Mouse (Mus musculus) bone marrow, adult 2 months (tissue): ENCODE measurements around the gene Tnfrsf25.

ENCODE experiments used
- CTCF ChIP-seq: fragments of 200-500 bp; IDR thresholded peaks from 2 replicates; pipeline ENCODE4 v1.5.1; 2011; ENCODE audit warnings: low read length, control low read depth; ENCODE audit not compliant: control insufficient read depth, insufficient read depth
- POLR2A ChIP-seq: fragments of 200-500 bp; IDR thresholded peaks from 2 replicates; pipeline ENCODE4 v1.6.1; 2011; ENCODE audit warnings: low read depth, mild to moderate bottlenecking, control low read depth, low read length, borderline replicate concordance; ENCODE audit not compliant: control insufficient read depth

- TF ChIP-seq CTCF (no peak), POLR2A (no peak)
Measured at GRCm38 (mm10) chr4:152088133-152088532, 27.6 kb upstream of the Tnfrsf25 start.
